Comparison of ENCODE assay signal across 13 mouse cellular contexts in genomic region chr8:117156149-117156548, GRCm38 (mm10). TPM values are rescaled to one million over a fixed set of nuclear protein-coding genes. Genes with fewer than 3 reads are reported as not detected.
DNase-seq lines count a peak whose midpoint lies in the region; ATAC-seq and TF ChIP-seq lines count a peak whose summit lies in the region.
"Had no signal": no experiment of that assay in that cellular context is flagged by ENCODE, and none has a peak within 500 bp of the region (broad histone marks: within the 10 kb centered on the region; RNA-seq: fewer than 3 reads in every experiment).

No protein-coding gene starts in this region.

- TF ChIP-seq POLR2A in small intestine, adult 2 months (IDR thresholded peaks at IDR 0.05; ENCODE audit: low read depth, low read length): no peak

- H3K4me1 ChIP-seq in forebrain, embryonic 14.5 days (ENCODE audit: control insufficient read depth, insufficient read depth, low read length): peaks cover 20% of the 10 kb centered on the region; the same call in 1 of the 2 replicates
- peaks cover 35% of the 10 kb centered on the region for H3K4me1 ChIP-seq in forebrain, embryonic 10.5 days
- peaks cover 22% of the 10 kb centered on the region for H3K4me1 ChIP-seq in lung, embryonic 15.5 days
- H3K4me1 ChIP-seq in liver, embryonic 13.5 days (replicated peaks): peaks cover 36% of the 10 kb centered on the region
- peaks cover 17% of the 10 kb centered on the region; the same call in 1 of the 2 replicates for H3K4me1 ChIP-seq in small intestine, adult 2 months (ENCODE audit: control insufficient read depth, insufficient read depth, insufficient read length, low read length)

- no peaks in the 10 kb centered on the region for H3K36me3 ChIP-seq in forebrain, embryonic 14.5 days (ENCODE audit: control insufficient read depth, insufficient read depth, low read length)
- no peaks in the 10 kb centered on the region for H3K36me3 ChIP-seq in forebrain, embryonic 10.5 days (replicated peaks)
- no peaks in the 10 kb centered on the region for H3K36me3 ChIP-seq in lung, embryonic 15.5 days
- no peaks in the 10 kb centered on the region for H3K36me3 ChIP-seq in liver, embryonic 13.5 days
- 0 out of 2 replicates have a peak, but pooled peaks cover 4% of the 10 kb centered on the region for H3K36me3 ChIP-seq in small intestine, adult 2 months (ENCODE audit: control insufficient read depth, insufficient read depth, low read length)

- no peaks in the 10 kb centered on the region for H3K27me3 ChIP-seq in forebrain, embryonic 14.5 days (replicated peaks; ENCODE audit: control insufficient read depth, insufficient read depth, low read length)
- H3K27me3 ChIP-seq in forebrain, embryonic 10.5 days (ENCODE audit: poor library complexity, severe bottlenecking): no peaks in the 10 kb centered on the region
- no peaks in the 10 kb centered on the region; the same call in 1 of the 2 replicates for H3K27me3 ChIP-seq in lung, embryonic 15.5 days
- H3K27me3 ChIP-seq in liver, embryonic 13.5 days: no peaks in the 10 kb centered on the region
- H3K27me3 ChIP-seq in small intestine, adult 2 months (ENCODE audit: control insufficient read depth, insufficient read depth, low read length): no peaks in the 10 kb centered on the region

- ATAC-seq in forebrain, embryonic 14.5 days: no peak
- ATAC-seq in lung, embryonic 15.5 days (ENCODE audit: borderline replicate concordance, extremely low read depth, low FRiP score, low TSS enrichment): no peak
- no peak for ATAC-seq in liver, embryonic 13.5 days (ENCODE audit: low read depth)

- no peak for TF ChIP-seq CTCF in small intestine, adult 2 months (IDR thresholded peaks at IDR 0.05; ENCODE audit: extremely low read depth, insufficient read length, insufficient replicate concordance, low read depth, low read length)

- DNase-seq in forebrain, embryonic 14.5 days (ENCODE audit: low spot score): no peak
- DNase-seq in forebrain, embryonic 10.5 days (ENCODE audit: extremely low spot score, low spot score): no peak
- DNase-seq in lung, postnatal 14 days: no peak
- DNase-seq in liver, embryonic 13.5 days: no peak
- DNase-seq in adrenal gland, postnatal 4 days (ENCODE audit: low spot score in 2 of 2): no peak
- no peak for DNase-seq in thymus, postnatal 0 days (ENCODE audit: low spot score)
- DNase-seq: B cell, adult 2 months; cerebellum, postnatal 25 days; heart, postnatal 14 days; layer of hippocampus, postnatal 36 days; right cerebral cortex, postnatal 14 days had no signal

- peak overlapping the region; percentile 86 for H3K4me2 ChIP-seq in forebrain, embryonic 14.5 days (ENCODE audit: low read length)
- H3K4me2 ChIP-seq in lung, embryonic 15.5 days: peak overlapping the region; percentile 93
- H3K4me2 ChIP-seq in liver, embryonic 13.5 days: peak overlapping the region; percentile 98

- H3K27ac ChIP-seq in forebrain, embryonic 14.5 days (ENCODE audit: low read depth, low read length): no peak overlapping the region
- no peak overlapping the region for H3K27ac ChIP-seq in forebrain, embryonic 10.5 days
- no peak overlapping the region for H3K27ac ChIP-seq in lung, embryonic 15.5 days
- H3K27ac ChIP-seq in liver, embryonic 13.5 days: no peak overlapping the region
- H3K27ac ChIP-seq in small intestine, adult 2 months (ENCODE audit: insufficient read depth, low read depth, low read length): peak overlapping the region; percentile 97

- peak overlapping the region; percentile 17; the same call in 1 of the 2 replicates for H3K9ac ChIP-seq in forebrain, embryonic 14.5 days (ENCODE audit: low read length)
- no peak overlapping the region for H3K9ac ChIP-seq in lung, embryonic 15.5 days
- H3K9ac ChIP-seq in liver, embryonic 13.5 days: peak overlapping the region; percentile 96; the same call in 1 of the 2 replicates

- whole genome bisulfite sequencing in forebrain, embryonic 14.5 days: 89% methylated on average over 4 of the region's 4 CpGs
- 93% methylated on average over 4 of the region's 4 CpGs for WGBS in forebrain, embryonic 10.5 days
- 88% methylated on average over 4 of the region's 4 CpGs for WGBS in lung, embryonic 15.5 days
- WGBS in liver, embryonic 13.5 days (ENCODE audit: insufficient replicate concordance): 85% methylated on average over 4 of the region's 4 CpGs
- 26% methylated on average over 4 of the region's 4 CpGs for WGBS in small intestine, adult 2 months

- no peaks in the 10 kb centered on the region for H3K9me3 ChIP-seq in forebrain, embryonic 14.5 days (replicated peaks; ENCODE audit: control insufficient read depth, low read length)
- no peaks in the 10 kb centered on the region for H3K9me3 ChIP-seq in forebrain, embryonic 10.5 days
- no peaks in the 10 kb centered on the region for H3K9me3 ChIP-seq in lung, embryonic 15.5 days
- H3K9me3 ChIP-seq in liver, embryonic 13.5 days (replicated peaks): no peaks in the 10 kb centered on the region

- no peak overlapping the region for H3K4me3 ChIP-seq in forebrain, embryonic 14.5 days (ENCODE audit: low read depth, low read length)
- no peak overlapping the region for H3K4me3 ChIP-seq in forebrain, embryonic 10.5 days
- H3K4me3 ChIP-seq in lung, embryonic 15.5 days: no peak overlapping the region; the same call in 1 of the 2 replicates
- peak overlapping the region; percentile 97 for H3K4me3 ChIP-seq in liver, embryonic 13.5 days (replicated peaks)
- peak overlapping the region; percentile 66 for H3K4me3 ChIP-seq in small intestine, adult 2 months (ENCODE audit: low read depth, low read length)

RNA-seq across cellular contexts. Expression of gene Gan, which starts 1.8 kb away (rescaled TPM):
- 3.3 and 4.4 TPM in 2 replicates for polyA plus RNA-seq in forebrain, embryonic 14.5 days (2014; fragmentation: Nextera tagmentation; extraction: Ambion mirVana)
- polyA plus RNA-seq in forebrain, embryonic 10.5 days (2016; fragmentation: Nextera tagmentation; extraction: Ambion mirVana): 2.5 TPM in 2 replicates
- 2.1 and 2.3 TPM in 2 replicates for polyA plus RNA-seq in lung, embryonic 15.5 days (2015; fragmentation: Nextera tagmentation; extraction: Ambion mirVana)
- 1.1 and 1.3 TPM in 2 replicates for polyA plus RNA-seq in liver, embryonic 13.5 days (2015; fragmentation: Nextera tagmentation; extraction: Ambion mirVana)
- polyA plus RNA-seq in small intestine, adult 2 months (2012; rRNA removed): 2.4 and 4.6 TPM in 2 replicates
- 10 to 100 TPM; 14.9 to 16.4 TPM for total RNA-seq in adrenal gland, postnatal 4 days (2021)
- 1.5 and 2.3 TPM in 2 replicates for polyA plus RNA-seq in thymus, postnatal 0 days (2015; fragmentation: Nextera tagmentation; extraction: Ambion mirVana)

Comparison
In these comparisons a context has a peak if more than half of its experiments do, and no peak if none do; other contexts are left out.
1. H3K4me3 ChIP-seq: peak in liver, embryonic 13.5 days (single experiment) and small intestine, adult 2 months (single experiment); none in forebrain, embryonic 14.5 days (single experiment), forebrain, embryonic 10.5 days (single experiment) and lung, embryonic 15.5 days (single experiment).
2. Peak in every context shown above with its lines, with median percentiles within 50 percentile points of each other: H3K4me2 ChIP-seq.